Mouse (Mus musculus) stomach, postnatal 0 days (tissue): ENCODE data around the gene Wdr70. TPM values are rescaled to one million over a fixed set of nuclear protein-coding genes. Genes with fewer than 3 reads are reported as not detected.
"Not testable (repeated sequence)": the region's sequence is repeated elsewhere in the genome, so short reads cannot be mapped to it uniquely, and the experiment has no call there.

ENCODE experiments used
- ATAC-seq: fragments of 200-750 bp; cut with Nextera tagmentation; 2 replicates; pipeline ENCODE4 v1.8.0; 2017; ENCODE audit not compliant: low FRiP score, low TSS enrichment
- DNase-seq: peaks from one replicate; pipeline ENCODE4 v3.0.0-alpha.2; 2016; ENCODE audit warnings: low spot score
- H3K27ac ChIP-seq: fragments of 300-500 bp; sonication (generic); replicated peaks from 2 replicates; pipeline ENCODE4 v1.5.1; 2014; ENCODE audit warnings: mild to moderate bottlenecking, control low read depth
- H3K27me3 ChIP-seq: fragments of 300-500 bp; sonication (generic); 2 replicates; pipeline ENCODE4 v1.6.1; 2014; ENCODE audit warnings: low read length; ENCODE audit not compliant: control insufficient read depth, insufficient read depth
- H3K36me3 ChIP-seq: fragments of 300-500 bp; sonication (generic); 2 replicates; pipeline ENCODE4 v1.6.1; 2014; ENCODE audit warnings: low read length, mixed read lengths; ENCODE audit not compliant: control insufficient read depth, insufficient read depth
- H3K4me1 ChIP-seq: fragments of 300-500 bp; sonication (generic); replicated peaks from 2 replicates; pipeline ENCODE4 v1.6.1; 2014; ENCODE audit warnings: antibody characterized with exemption; ENCODE audit not compliant: control insufficient read depth, insufficient read depth
- H3K4me2 ChIP-seq: fragments of 300-500 bp; sonication (generic); replicated peaks from 2 replicates; pipeline ENCODE4 v1.6.1; 2014; ENCODE audit warnings: low read depth, mild to moderate bottlenecking, control low read depth, moderate library complexity
- H3K4me3 ChIP-seq: fragments of 300-500 bp; sonication (generic); 2 replicates; pipeline ENCODE4 v1.5.1; 2014; ENCODE audit warnings: low read depth, low read length, control low read depth
- H3K9ac ChIP-seq: fragments of 300-500 bp; sonication (generic); 2 replicates; pipeline ENCODE4 v1.6.1; 2014; ENCODE audit warnings: mild to moderate bottlenecking, low read length, control low read depth, mixed read lengths
- H3K9me3 ChIP-seq: fragments of 300-500 bp; sonication (generic); 2 replicates; pipeline ENCODE4 v1.6.1; 2016; ENCODE audit warnings: low read length; ENCODE audit not compliant: control insufficient read depth
- CTCF ChIP-seq: IDR thresholded peaks from 2 replicates; pipeline ENCODE4 v1.5.1; 2016; ENCODE audit warnings: antibody characterized with exemption, low read depth, mild to moderate bottlenecking, moderate library complexity
- EP300 ChIP-seq: optimal IDR thresholded peaks from 2 replicates; pipeline ENCODE3; 2016; ENCODE audit warnings: antibody characterized with exemption
- WGBS: fragments of 180-500 bp; shearing (Covaris S2); extraction: QIAGEN DNeasy Blood & Tissue Kit; methylation state at CpG from one replicate; pipeline ENCODE4 v1.1.7; 2014; 5-methylcytosine and 5-hydroxymethylcytosine counted together
- polyA plus RNA-seq: library from polyadenylated mRNA; unstranded; fragments of >200 nt; fragmentation: Nextera tagmentation; extraction: Ambion mirVana; gene quantifications from 2 replicates; pipeline ENCODE4 v1.2.1, GENCODE M21; 2015

Gene Wdr70
- polyA plus RNA-seq, 1 experiment from 2014 or later, result 22.6 TPM

DNA sequence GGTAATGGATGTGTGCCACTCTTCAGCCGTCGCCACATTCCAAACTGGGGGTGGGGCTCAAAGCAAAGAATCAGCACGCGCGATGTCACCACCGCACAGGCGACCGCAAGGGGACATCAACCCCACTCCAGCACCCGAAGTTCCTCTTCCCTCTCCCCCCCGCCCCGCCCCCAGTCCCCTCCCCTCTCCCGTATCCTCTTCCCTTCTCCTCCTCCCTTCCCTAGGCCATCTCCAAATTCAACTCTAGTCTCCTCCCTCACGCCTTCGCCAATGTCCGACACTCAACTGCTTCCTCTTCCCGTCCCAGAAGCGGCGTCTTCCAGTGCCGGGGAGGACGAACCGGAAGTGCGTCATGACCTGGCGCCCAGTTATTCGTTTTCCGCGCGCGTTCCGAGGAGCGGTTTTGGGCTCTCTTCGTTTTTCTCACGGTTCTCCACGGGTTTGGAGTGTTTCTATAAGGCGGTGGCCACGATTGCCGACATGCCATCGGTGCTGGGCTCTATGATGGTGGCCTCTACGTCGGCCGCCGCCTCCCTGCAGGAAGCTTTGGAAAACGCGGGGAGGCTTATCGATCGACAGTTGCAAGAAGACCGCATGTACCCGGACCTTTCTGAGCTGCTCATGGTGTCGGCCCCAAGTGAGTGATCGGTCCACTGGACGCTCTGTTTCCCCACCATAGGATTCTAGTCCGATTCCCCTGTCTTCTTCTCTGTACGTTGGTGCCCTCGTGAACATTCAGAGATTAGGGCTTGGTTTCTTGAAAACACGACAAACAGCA is 10.1 kb upstream of the Wdr70 start, which contains the start of gene Nup155:
Nup155 (plus strand) TSS at position 308 of the 778 bp plus-strand sequence.
- H3K4me3 ChIP-seq, result peak within 1 kb of the TSS; percentile 78
- under 1% methylated on average over 52 of the region's 54 CpGs for WGBS
- H3K27ac ChIP-seq, result peak within 1 kb of the TSS; percentile 74
- H3K27me3 ChIP-seq, result no peaks in the 10 kb centered on the region
- peak; percentile 93 for DNase-seq
- H3K4me2 ChIP-seq, result peak within 1 kb of the TSS; percentile 65
- peaks cover 2% of the 10 kb centered on the region; the same call in 1 of the 2 replicates for H3K36me3 ChIP-seq
- TF ChIP-seq EP300, result no peak
- no peak for TF ChIP-seq CTCF
- H3K4me1 ChIP-seq, result no peaks in the 10 kb centered on the region
- H3K9ac ChIP-seq, result peak within 1 kb of the TSS; percentile 90
- peak; percentile 99 for ATAC-seq
- no peaks in the 10 kb centered on the region for H3K9me3 ChIP-seq

- ATAC-seq (peak; percentile 8; the same call in 1 of the 2 replicates), DNase-seq (no peak)
- H3K27me3 ChIP-seq, result no peaks in the 10 kb centered on the region
- H3K4me1 ChIP-seq, result no peaks in the 10 kb centered on the region
- H3K27ac ChIP-seq, result peak overlapping the region; percentile 74
- peak overlapping the region; percentile 65 for H3K4me2 ChIP-seq
- H3K9ac ChIP-seq, result peak overlapping the region; percentile 56
- no peaks in the 10 kb centered on the region for H3K9me3 ChIP-seq
- H3K36me3 ChIP-seq, result no peaks in the 10 kb centered on the region; the same call in 1 of the 2 replicates
- TF ChIP-seq CTCF (no peak), EP300 (no peak)
- peak overlapping the region; percentile 78 for H3K4me3 ChIP-seq
- WGBS, result 49% methylated on average over 19 of the region's 19 CpGs
Measured at GRCm38 (mm10) chr15:8108360-8108965, 9.5 kb upstream of the Wdr70 start.

DNA sequence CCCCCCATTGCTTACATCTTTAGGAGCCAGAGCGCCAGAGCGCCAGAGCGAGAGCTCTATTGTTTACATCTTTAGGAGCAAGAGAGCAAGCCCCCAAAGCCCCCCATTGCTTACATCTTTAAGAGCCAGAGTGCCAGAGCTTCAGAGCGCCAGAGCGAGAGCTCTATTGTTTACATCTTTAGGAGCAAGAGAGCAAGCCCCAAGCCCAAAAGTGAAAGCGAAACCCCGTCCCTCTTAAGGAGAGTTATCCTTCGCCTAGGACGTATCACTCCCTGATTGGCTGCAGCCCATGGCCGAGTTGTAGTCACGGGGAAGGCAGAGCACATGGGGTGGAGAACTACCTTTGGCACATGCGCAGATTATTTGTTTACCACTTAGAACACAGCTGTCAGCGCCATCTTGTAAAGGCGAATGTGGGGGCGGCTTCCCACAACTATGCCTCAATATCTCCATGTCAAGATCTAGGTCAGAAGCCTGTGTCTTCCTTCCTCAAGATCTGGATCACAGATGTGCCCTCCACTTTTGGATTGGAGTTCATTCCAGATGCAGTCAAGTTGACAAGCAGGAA is 3.0 kb upstream of the Wdr70 start:
- not testable (repeated sequence) for H3K4me1 ChIP-seq, H3K27ac ChIP-seq, H3K4me3 ChIP-seq, H3K4me2 ChIP-seq, ATAC-seq, H3K27me3 ChIP-seq, DNase-seq, H3K9me3 ChIP-seq, H3K36me3 ChIP-seq, H3K9ac ChIP-seq
- 73% methylated on average over 13 of the region's 15 CpGs for WGBS

DNA sequence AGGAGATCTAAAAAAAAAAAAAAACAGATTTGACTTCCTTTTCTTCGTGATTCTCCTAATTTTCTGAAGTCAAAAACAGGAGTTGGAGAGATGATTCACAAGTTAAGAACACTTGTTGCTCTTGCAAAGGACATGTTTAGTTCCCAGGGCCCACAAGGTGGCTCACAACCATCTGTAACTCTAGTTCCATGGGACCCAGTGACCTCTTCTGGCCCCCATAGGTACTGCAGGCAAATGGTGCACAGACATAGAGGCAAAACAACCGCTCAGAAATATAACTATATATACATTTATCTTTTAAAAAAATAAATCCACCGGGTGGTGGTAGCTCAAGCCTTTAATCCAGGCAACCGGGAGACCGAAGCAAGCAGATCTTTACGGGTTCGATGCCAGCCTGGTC is 1.2 kb downstream of the Wdr70 start:
- ATAC-seq, result peak; percentile 57; the same call in 1 of the 2 replicates
- 25% methylated on average over 7 of the region's 7 CpGs for WGBS
- Histone ChIP-seq H3K9ac (no peak overlapping the region), H3K27me3 (no peaks in the 10 kb centered on the region), H3K4me1 (no peaks in the 10 kb centered on the region), H3K27ac (no peak overlapping the region), H3K4me3 (no peak overlapping the region), H3K4me2 (peak overlapping the region; percentile 72), H3K36me3 (no peaks in the 10 kb centered on the region), H3K9me3 (no peaks in the 10 kb centered on the region)
- peak; percentile 79 for DNase-seq
- TF ChIP-seq CTCF (peak; percentile 84), EP300 (no peak)

DNA sequence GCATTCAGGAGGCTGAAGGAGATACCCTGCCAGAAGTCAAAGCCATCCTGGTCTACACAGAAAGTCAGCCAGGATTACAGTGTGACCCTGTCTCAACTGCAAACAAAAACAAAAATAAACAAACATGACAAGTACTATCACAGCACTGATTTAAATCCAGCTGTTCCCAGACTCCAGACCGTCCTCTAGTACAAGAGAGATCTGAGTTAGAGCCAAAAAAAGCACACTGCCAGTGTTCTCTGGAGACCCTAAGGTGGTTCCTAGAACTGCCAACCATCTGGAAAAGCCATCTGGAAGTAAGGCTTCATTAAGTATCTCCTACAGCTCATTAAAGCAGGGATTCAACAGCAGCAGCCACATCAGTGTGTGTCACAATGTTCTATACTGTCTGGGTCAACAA is 6.3 kb downstream of the Wdr70 start:
- ATAC-seq, H3K4me1 ChIP-seq, H3K36me3 ChIP-seq, H3K9me3 ChIP-seq, H3K27me3 ChIP-seq, H3K4me3 ChIP-seq, H3K4me2 ChIP-seq, H3K27ac ChIP-seq, DNase-seq, H3K9ac ChIP-seq: not testable (repeated sequence)
- WGBS, result 85% methylated on average over 1 of the region's 1 CpGs

DNA sequence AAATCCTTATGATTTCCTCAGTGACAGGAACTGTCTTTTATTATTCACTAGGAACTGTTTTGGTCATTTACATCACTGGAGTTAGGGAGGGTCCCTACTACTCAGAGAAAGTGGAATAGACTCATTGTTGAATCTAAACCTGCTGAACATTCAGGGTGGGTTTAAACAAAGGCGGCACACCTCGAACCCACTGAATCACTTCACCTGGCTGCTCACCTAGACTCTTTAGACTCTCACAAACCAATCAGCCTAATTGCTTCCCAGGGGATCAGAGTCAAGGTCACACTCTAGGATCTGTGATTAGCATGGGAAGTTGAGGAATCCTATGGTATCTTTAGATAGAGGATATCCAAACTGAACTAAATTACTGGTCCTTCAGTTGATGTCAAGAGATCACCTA is 8.3 kb downstream of the Wdr70 start:
- Histone ChIP-seq H3K36me3 (no peaks in the 10 kb centered on the region; the same call in 1 of the 2 replicates), H3K4me2 (no peak overlapping the region), H3K9ac (no peak overlapping the region), H3K27me3 (no peaks in the 10 kb centered on the region), H3K27ac (no peak overlapping the region), H3K9me3 (no peaks in the 10 kb centered on the region), H3K4me1 (no peaks in the 10 kb centered on the region), H3K4me3 (no peak overlapping the region)
- no peak for ATAC-seq
- TF ChIP-seq CTCF (no peak), EP300 (no peak)
- WGBS, result 96% methylated on average over 2 of the region's 2 CpGs
- no peak for DNase-seq
